Mouse (Mus musculus): ENCODE data around the gene Prpf40b.

- no peak for TF ChIP-seq JUND (IDR thresholded peaks at IDR 0.05; ENCODE audit: low read depth, low read length)
- TF ChIP-seq TCF12 (IDR thresholded peaks at IDR 0.05; ENCODE audit: low read depth, low read length) = no peak
- TF ChIP-seq BHLHE40 (IDR thresholded peaks at IDR 0.05; ENCODE audit: borderline replicate concordance, low read depth, low read length) = no peak
- no peak for TF ChIP-seq CTCF (IDR thresholded peaks at IDR 0.05 in 2 of 3, conservative IDR thresholded peaks at IDR 0.05 in 1 of 3; ENCODE audit: control insufficient read depth in 1 of 3, insufficient read depth in 1 of 3, low read depth in 2 of 3, low read length in 3 of 3, poor library complexity in 1 of 3, severe bottlenecking in 1 of 3)
- TF ChIP-seq USF1 (IDR thresholded peaks at IDR 0.05; ENCODE audit: low read depth, low read length) = no peak
Observed at GRCm38 (mm10) chr15:99320978-99321377, 26.1 kb downstream of the Prpf40b start.
